8 mouse cellular contexts compared by ENCODE assay signal in genomic region chr11:54962810-54963209, GRCm38 (mm10). TPM values are rescaled to one million over a fixed set of nuclear protein-coding genes. Genes with fewer than 3 reads are reported as not detected.
A peak's percentile ranks its signal among the peaks of the same experiment; 100 is the strongest.
DNase-seq lines count a peak whose midpoint lies in the region; ATAC-seq and TF ChIP-seq lines count a peak whose summit lies in the region.

Gene Tnip1 (minus strand): TSS chr11:54962917.

- no peak for TF ChIP-seq CTCF in cerebellum, adult 2 months (IDR thresholded peaks at IDR 0.05; ENCODE audit: borderline replicate concordance, insufficient read depth, low read depth, low read length)

- H3K9ac ChIP-seq in forebrain, embryonic 15.5 days (replicated peaks) = no peak within 1 kb of the TSS
- H3K9ac ChIP-seq in midbrain, embryonic 15.5 days = no peak within 1 kb of the TSS

- no peak within 1 kb of the TSS for H3K27ac ChIP-seq in cerebellum, adult 2 months (ENCODE audit: insufficient read depth, low read length)
- H3K27ac ChIP-seq in forebrain, embryonic 15.5 days (replicated peaks) = no peak within 1 kb of the TSS
- no peak within 1 kb of the TSS for H3K27ac ChIP-seq in midbrain, embryonic 15.5 days

- no peaks in the 10 kb centered on the region for H3K27me3 ChIP-seq in cerebellum, adult 2 months (ENCODE audit: control insufficient read depth, insufficient read depth, low read length)
- no peaks in the 10 kb centered on the region for H3K27me3 ChIP-seq in forebrain, embryonic 15.5 days
- H3K27me3 ChIP-seq in midbrain, embryonic 15.5 days (replicated peaks) = no peaks in the 10 kb centered on the region

- H3K4me2 ChIP-seq in forebrain, embryonic 15.5 days (replicated peaks) = no peak within 1 kb of the TSS
- no peak within 1 kb of the TSS for H3K4me2 ChIP-seq in midbrain, embryonic 15.5 days

- WGBS in cerebellum, adult 2 months = 54% methylated on average over 6 of the region's 6 CpGs
- WGBS in forebrain, embryonic 15.5 days = 49% methylated on average over 6 of the region's 6 CpGs
- 40% methylated on average over 6 of the region's 6 CpGs for WGBS in midbrain, embryonic 15.5 days

- no peaks in the 10 kb centered on the region for H3K9me3 ChIP-seq in forebrain, embryonic 15.5 days
- no peaks in the 10 kb centered on the region for H3K9me3 ChIP-seq in midbrain, embryonic 15.5 days

- no peaks in the 10 kb centered on the region for H3K4me1 ChIP-seq in cerebellum, adult 2 months (ENCODE audit: control insufficient read depth, insufficient read depth, low read length)
- H3K4me1 ChIP-seq in forebrain, embryonic 15.5 days = no peaks in the 10 kb centered on the region
- no peaks in the 10 kb centered on the region for H3K4me1 ChIP-seq in midbrain, embryonic 15.5 days

- ATAC-seq in forebrain, embryonic 15.5 days (replicated peaks) = no peak
- peak; percentile 65 to 85 for ATAC-seq in hematopoietic stem cell, adult 5-6 weeks (replicated peaks in 1 of 2; ENCODE audit: insufficient read depth in 1 of 2, low FRiP score in 2 of 2, low TSS enrichment in 1 of 2, low read depth in 1 of 2, poor library complexity in 2 of 2, severe bottlenecking in 2 of 2)
- ATAC-seq in midbrain, embryonic 15.5 days (replicated peaks) = no peak

- H3K36me3 ChIP-seq in forebrain, embryonic 15.5 days = no peaks in the 10 kb centered on the region
- H3K36me3 ChIP-seq in midbrain, embryonic 15.5 days (replicated peaks) = no peaks in the 10 kb centered on the region

- no peak for DNase-seq in cerebellum, adult 2 months
- no peak for DNase-seq in cerebellum, adult 9-10 months
- DNase-seq in T-cell, adult 2 months (ENCODE audit: low spot score) = peak; percentile 78
- DNase-seq in left cerebral cortex, adult 8-10 months (ENCODE audit: low spot score in 2 of 2) = no peak
- no peak for DNase-seq in urinary bladder, adult 18-20 months (ENCODE audit: low spot score in 2 of 2)

- H3K4me3 ChIP-seq in cerebellum, adult 2 months (replicated peaks; ENCODE audit: insufficient read depth, low read depth, low read length) = no peak within 1 kb of the TSS
- H3K4me3 ChIP-seq in forebrain, embryonic 15.5 days = no peak within 1 kb of the TSS
- no peak within 1 kb of the TSS for H3K4me3 ChIP-seq in midbrain, embryonic 15.5 days

- no peak for TF ChIP-seq POLR2A in cerebellum, adult 2 months (IDR thresholded peaks at IDR 0.05; ENCODE audit: borderline replicate concordance, insufficient read depth, low read length)

RNA-seq across cellular contexts. Expression of gene Tnip1, which starts in this region (rescaled TPM):
- 31.1 and 33.1 TPM in 2 replicates for polyA plus RNA-seq in cerebellum, adult 2 months (2012; rRNA removed)
- 11.3 and 13.2 TPM in 2 replicates for polyA plus RNA-seq in forebrain, embryonic 15.5 days (2015; fragmentation: Nextera tagmentation; extraction: Ambion mirVana)
- total RNA-seq in hematopoietic stem cell, adult 5-6 weeks (2017) = 26.6 and 44.4 TPM in 2 replicates
- total RNA-seq in left cerebral cortex, adult 8-10 months (2022) = 10 to 100 TPM; 33.0 to 36.3 (median 34.9) TPM
- polyA plus RNA-seq in midbrain, embryonic 15.5 days (2015; fragmentation: Nextera tagmentation; extraction: Ambion mirVana) = 15.4 and 16.4 TPM in 2 replicates

Comparison
In these comparisons a context has a peak if more than half of its experiments do, and no peak if none do; other contexts are left out.
1. ATAC-seq: peak in hematopoietic stem cell, adult 5-6 weeks (2 of 2); none in forebrain, embryonic 15.5 days (single experiment) and midbrain, embryonic 15.5 days (single experiment).